Mouse (Mus musculus) cerebellum, postnatal 25 days (tissue): Measurements from ENCODE around the gene Arl15.
A peak's percentile ranks its signal among the peaks of the same experiment; 100 is the strongest.

Experiments used
- DNase-seq, 2 experiments: peaks; one replicate each; pipeline ENCODE4 v3.0.0; 2021; ENCODE audit warnings: mixed read lengths in 2 of 2

The Arl15 gene

DNA sequence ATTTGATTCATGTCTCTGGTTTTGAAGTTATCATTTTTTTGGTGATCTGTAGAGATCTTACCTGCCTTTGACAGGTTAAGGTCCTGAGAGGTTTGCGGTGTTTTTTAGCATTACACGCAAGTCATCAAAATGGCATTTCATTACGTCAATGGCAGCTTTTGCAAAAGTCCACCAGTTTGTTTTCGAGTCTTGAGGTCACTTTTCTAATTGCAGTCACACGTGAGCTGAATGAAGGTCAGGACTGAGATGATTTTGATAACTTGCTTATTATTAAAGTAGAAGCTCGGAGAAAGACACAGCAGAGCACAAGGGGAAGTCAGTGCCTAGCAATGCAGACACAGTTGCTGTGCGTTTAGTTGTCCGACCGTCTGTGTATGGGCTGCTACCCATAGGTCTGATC lies 8.3 kb downstream of the Arl15 start:
- DNase-seq, result no peak

DNA sequence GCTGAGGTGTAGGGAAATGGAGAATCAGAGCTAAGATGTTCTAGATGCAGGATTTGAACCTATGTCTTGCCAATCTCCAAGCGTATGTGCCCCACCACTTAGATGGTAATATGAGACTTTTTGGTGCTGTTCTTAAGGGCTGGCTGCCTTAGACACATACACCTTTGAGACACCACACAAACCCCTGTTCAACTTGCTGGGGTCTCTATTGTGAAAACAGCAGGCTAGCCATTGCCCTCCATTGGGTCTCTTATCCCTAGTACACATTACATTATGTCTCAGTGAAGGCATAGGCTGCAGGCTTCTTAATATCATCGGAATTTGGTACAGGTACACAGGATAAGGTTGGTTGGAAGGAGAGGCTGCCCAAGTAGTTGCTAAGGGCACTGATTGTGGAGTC lies 16.8 kb downstream of the Arl15 start:
- no peak for DNase-seq

DNA sequence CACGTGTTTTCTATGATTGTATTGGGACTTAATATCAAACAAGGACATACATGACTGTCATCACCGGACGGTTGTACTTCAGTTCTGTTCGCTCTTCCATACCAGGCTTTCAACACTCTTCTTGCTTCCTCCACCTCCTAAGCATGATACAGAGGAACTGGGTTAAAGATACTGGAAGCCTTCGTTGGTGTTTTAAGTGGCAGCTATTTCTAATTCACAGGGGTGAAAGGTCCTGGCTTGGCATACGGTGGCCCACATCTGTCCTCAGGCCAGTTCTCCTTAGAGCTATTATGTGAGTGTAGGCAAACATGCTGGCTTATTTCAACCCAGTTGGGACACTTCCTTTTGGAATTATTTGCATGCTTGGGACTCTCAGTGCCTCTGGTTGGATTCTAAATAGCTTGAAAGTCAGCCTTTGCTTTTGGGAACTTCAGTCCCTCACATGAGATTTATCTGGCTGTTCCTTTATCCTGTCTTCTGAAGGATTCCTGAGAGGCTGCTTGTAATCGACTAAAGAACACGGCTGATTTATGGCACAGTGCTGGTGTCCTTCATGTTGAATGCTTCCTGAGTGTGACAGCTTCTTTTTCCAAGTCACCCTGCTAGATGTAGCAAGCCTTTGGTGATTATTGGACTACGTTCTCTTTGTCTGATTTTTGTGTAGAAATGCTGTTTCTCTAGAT lies 17.7 kb downstream of the Arl15 start:
- no peak for DNase-seq

DNA sequence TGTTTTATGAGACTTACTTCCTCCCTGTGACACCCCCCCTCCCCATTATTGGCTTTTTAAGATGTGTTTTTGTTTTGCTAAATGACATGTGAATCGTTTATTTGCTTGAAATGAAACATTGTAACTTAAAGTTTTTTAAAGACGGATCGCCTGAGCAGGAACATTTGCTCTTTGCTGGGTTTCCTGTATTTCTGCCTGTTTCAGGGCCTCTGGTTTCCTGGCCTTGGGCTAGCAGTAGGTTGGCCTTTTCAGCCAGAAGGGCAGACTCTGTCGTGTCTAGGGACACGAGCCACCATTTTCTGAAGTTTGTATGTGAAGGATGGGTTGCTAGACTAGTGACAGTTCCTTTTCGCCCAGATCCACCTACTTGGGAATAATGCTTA lies 18.3 kb downstream of the Arl15 start:
- no peak for DNase-seq

DNA sequence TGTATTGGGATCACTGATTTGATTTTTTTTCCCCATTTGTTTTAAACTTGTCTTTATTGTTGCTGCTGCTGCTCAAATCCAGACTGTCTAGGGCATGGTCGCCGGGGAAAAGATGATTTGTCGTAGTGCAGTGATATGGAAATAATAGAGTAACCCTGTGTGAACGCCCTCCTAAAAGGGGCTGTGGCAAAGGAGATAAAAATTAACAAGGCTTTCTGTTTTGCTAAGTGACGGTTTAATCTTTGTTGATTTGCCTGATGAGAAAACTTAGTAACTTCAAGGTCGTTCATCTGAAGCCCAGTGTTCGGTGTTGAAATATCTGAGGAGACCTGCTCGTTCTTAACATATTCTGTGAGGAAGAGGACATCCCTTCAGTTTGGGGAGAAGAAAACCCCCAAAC lies 19.8 kb downstream of the Arl15 start:
- no peak for DNase-seq

DNA sequence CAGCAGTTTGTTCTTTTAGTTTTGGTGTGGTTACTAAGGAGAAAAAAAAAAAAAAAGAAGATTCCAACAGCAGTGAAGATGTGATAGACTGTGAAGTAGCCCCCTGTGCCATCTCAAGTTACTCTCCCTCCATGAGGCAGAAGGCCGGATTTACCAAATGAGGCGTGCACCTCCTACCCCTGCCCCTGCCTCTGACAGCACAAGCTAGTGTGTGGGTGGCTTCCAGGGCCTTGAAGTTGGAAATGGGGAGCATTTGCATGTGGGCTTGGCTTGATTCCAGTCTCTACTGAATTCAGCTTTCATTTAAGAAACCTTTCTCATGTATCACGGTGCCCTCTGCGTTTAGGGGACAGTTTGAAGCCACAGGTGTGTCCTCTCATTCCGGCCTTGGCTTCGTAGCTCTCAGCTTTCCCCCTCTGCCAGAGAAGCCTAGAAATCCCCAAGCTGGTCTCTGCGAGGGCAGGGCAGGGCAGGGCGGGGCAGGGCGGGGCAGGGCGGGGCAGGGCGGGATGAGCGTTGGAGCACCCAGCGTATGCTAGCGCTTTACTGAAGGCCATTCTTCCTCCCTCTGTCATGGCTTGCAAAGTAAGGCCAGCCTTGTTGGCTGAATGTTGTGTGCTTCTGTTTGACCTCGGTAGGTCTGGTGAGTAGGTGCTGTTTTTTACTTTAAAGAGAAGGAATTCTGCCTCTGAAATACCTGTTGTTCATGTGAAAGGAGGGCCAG lies 21.6 kb downstream of the Arl15 start:
- no peak for DNase-seq

DNA sequence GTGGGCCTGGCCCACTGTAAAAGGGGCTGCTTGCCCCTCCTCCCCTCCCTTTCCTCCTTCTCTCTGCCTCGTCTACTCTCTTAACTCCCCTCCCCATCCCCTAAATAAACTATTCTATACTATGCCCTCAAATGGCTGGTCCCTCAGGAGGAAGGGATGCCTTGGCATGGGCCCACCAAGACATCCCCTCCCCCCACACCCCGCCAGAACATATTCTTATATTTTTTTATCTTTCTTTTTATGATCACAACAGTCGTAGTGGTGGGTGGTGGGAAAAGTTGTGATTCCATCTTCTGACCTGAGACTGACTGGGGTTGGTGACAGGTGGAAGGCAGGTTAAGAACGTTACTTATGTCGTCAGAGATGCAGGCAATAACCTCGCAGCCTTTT lies 22.1 kb downstream of the Arl15 start:
- DNase-seq, result no peak

DNA sequence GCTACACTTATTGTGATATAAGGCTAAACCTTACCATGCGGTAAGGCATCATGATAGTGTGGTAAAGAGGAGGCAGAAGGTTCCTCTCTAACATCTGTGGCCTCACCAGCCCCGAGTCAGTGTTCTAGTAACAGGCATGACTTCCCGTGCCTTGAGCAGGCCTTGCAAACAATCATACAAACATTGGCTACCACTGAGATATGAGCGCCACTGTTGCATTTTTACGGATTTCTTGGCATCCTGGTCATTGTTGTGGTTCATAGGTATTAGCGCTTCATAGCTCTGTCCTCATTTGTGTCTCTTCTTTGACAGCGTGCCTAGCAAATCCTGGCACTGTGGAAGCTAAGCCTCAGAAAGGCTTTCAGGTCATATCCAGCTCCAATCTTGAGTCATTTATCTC lies 24.7 kb downstream of the Arl15 start:
- no peak for DNase-seq

DNA sequence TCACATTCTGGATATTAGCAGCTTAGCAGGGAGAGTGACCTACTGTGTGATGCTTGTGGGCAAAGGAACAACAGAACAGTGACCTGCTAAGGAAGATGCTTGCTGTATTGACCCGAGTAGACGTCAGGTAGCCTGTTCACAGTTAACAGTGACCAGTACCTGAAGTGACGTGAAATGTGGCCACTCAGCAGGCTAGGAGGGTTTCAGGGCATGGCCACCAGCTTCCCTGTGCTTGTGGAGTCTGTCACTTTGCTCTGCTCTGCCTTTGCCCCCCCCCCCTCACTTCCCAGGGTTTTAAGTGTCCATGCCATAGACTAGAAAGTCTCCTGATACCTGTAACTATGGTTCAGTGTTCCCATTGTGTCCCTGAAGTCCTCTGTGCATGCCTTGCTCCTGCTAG lies 25.9 kb downstream of the Arl15 start:
- no peak for DNase-seq

DNA sequence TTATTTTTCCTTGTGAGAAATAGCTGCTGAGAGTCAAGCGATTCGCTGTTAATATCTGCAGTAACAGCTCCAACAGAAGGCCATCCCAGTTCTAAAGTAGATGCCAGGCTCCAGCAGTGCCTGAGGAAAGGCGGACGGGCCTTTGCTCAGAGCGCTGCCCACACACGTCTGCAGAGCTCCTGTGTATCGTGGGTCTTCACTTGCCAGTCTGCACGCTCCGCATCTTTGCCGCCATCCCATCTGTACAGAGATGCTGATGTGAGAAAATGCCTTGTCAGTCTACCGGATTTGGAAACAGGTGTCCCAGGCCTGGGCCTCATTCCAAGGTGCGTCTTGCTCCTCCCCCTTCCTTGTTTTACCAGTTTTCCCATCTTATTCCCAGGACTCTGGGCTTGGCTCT lies 27.6 kb downstream of the Arl15 start:
- peak; percentile 28 to 39 for DNase-seq

DNA sequence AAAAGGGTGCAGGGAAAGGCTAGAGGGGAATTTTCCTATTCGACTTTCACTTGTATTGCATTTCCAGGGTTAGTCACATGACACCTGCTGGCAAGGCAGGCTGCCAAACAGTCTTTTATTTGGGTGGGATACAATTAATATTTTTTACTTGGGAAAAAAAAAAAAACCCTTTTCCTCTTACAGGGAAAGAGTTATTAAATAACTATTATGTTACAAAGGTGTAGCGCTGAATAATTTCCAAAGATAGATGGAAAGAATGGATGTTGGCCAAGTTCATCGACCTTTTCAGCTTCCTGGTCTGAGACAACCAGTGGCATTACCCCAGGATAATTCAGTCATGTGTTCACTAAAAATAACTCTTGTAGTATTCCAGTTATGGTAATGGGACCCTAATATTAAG lies 29.7 kb downstream of the Arl15 start:
- no peak for DNase-seq

DNA sequence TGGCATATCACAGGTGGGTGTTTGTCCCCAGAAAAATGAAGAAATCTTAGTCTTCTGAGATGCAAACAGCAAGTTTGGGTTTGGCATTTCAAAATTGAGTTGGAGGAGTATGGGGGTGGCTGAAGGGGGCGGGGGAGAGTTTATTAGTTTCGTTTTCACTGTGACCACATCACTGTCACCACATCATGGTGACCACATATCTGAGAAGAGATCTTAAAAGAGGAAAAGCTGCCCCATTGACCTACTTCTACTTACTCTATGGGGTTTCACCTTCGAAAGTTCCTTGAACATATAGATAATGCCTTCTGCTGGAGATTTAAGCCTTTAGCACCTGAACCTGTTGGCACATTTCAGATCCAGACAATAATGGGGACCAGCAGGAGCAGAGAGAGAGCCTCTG lies 34.3 kb downstream of the Arl15 start:
- no peak for DNase-seq

DNA sequence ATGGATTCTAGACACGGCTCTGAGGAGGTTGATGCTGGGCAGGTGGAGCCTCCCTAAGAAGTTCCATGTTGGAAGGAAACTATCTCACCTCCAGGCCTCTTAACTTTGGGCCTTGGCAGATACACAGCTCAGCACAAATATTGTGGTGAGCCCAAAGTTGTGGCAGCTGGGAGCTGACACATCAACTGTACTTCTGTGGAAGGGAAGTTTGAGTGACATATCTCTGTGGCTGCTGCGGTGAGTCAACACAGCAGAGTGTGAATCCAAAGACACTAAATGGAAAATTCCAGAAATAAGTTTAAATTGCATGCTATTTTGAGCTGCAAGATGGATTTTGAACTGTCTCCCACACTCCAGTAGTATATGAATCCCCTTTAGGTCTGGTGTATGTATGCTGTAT lies 34.8 kb downstream of the Arl15 start:
- peak in 1 of 2 experiments; percentile 0 for DNase-seq

DNA sequence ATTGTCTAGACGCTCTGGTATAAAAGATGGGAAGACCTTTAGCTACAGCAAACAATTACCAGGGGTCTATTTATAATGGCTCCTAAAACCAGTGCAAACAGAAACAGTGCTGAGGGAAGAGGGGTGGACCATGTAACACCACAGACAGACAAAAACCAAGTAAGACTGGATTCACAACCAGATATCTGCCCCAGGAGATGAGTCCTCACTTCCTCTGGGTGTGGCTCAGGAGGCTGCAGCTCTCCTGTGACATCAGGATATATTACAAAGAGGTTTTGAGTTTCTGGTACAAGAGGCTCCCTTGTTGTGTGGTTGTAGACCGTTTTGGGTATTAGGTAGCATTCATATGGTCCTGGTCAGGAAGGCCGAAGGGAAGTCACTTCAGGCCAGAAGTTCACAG lies 36.5 kb downstream of the Arl15 start:
- DNase-seq, result no peak

DNA sequence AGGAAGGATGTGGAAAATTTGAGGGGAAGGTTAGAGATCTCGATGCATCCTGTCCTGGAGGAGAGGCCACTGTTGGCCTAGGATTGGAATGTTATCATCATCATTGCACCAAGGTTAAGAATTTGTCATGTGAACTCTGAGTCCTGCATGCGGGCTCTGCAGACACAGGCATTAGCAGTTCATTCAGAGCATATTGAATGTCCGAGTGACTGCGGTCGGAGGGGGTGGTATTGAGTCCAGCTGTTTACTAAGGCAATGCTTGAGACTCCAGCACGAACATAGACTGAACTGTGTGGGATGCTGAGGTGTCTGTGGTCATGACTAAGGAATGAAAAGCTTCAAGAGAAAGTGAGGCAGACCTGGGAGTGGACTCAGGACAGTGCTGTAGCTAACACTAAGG lies 38.6 kb downstream of the Arl15 start:
- no peak for DNase-seq

DNA sequence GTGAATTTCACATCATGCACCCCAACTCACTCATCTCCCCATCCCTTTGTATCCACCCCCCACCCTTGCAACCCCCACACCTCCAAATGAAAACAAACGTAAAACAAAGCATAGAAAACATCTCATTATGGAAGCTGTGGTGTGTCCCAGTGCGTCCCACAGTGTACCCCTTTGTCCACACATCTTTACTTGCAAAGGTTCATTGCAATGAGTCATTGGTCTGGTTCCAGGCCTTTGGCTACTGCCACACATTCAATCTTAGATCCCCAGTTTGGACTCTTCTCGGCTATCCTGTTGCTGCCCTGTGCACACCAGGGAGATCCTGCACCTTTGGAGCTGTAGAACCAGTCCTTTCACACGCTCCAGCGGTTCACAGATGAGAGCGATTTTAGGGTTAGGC lies 41.6 kb downstream of the Arl15 start:
- DNase-seq, result no peak

DNA sequence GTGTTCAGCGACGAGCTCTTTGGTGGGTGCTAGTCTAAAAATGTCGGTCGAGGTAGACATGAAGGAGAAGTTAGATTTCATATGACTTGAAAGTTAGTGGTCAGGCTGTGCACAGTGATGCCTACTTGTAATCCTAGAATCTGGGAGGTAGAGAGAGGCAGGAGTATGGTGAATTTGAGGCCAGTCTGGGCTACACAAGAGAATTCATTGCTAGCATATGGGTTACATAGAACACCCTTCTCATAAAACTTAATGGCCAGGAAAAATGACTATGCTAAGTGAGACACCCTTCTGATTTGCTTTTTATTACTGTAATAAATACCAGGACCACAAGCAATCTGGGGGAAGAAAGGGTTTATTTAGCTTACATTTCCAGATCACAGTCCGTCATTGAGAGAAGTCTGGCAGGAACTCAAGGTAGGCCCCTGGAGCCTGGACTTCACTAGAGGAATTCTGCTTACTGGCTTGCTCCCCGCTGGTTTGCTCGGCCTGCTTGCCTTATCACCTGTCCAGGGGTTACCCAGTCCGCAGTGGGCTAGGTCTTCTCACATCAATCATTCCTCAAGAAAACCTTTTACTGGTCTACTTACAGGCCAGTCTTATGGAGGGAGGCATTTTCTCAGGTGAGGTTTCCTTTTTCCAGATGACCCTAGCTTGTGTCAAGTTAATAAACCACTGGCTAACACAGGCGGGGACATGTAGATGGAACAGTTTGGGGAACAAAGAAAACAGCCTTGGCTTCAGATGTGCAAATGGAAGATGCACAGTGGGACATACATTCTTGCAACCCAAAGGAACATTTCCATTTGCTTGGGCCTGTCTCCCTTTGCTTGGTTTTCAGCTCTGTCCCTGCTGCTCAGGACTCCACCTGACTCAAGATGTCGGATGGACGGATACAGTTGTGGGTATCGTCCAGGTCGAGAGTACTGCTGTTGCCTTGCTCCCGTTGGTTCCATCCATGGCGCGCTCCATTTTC lies 44.6 kb downstream of the Arl15 start:
- DNase-seq, result no peak

DNA sequence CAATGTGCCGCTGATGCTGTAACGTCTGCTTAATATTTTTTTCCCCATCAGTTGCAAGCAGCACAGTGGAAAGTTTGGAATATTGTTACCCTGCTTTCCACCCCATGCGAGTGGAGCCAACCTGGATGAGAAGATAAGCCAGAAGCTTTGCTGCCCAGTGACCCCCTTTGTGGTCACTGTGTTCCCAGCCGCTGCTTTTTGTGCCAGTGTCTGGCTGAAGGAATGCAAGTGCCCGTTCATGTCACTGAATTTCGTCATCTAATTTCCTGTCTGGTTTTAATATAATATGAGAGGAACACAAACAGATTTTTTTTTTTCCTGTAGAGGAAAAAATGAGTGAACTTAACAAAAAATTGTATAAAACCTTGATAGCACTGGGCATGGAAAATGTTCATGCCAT lies 46.1 kb downstream of the Arl15 start:
- DNase-seq, result no peak

DNA sequence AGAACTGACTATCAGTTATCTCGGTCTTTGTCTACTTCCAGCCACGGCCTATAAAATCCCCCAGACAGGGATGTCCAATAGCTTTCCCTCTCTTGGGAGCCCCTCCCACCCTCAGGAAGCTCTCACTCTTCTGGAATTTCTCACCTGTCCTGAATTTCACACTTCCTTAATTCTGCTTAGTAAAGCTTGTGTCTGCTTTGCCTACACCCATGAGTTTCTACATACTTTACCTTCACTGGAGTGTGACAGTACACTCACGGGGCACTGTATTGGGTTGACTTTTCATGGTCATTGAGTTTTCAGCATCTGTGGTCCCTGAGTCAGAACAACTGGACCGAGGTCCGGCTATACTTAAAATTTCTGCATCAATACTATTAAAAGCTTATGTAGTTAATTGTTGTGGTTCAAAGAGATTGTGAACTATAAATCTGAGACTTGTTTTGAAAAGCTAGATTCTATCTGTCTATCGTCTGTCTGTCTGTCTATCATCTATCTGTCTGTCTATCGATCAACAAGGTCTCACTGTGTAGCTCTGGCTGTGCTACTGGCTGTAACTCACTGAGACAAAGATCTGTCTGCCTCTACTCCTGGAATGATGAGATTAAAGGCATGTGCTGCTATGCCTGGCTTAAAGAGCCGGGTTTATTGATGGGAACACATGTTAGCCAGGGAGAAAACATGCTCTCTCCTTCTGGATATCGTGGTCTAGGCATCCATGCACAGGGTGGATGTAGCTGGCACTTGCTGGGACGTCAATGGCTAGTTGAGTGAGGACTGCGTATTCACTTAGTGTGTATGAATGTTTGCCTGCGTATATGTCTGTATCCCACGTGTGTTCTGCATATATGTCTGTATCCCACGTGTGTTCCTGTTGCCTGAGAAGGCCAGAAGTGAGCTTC lies 48.4 kb downstream of the Arl15 start:
- DNase-seq, result no peak

DNA sequence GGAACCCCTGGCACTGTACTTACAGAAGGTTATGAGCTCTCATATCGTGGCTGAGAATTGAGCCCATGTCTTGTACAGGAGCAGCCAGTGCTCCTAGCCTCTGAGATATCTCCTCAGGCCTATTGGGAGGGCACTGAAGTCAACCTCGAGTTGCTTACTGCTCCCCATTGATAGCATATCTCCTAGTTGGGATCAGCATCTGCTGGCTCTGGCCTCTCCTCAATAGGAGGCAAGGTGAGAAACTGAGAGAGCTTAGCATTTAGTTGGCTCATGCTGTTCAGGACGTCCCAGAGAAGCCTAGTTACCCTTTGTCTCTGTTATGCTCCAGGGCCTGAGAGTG lies 49.0 kb downstream of the Arl15 start:
- DNase-seq, result no peak

DNA sequence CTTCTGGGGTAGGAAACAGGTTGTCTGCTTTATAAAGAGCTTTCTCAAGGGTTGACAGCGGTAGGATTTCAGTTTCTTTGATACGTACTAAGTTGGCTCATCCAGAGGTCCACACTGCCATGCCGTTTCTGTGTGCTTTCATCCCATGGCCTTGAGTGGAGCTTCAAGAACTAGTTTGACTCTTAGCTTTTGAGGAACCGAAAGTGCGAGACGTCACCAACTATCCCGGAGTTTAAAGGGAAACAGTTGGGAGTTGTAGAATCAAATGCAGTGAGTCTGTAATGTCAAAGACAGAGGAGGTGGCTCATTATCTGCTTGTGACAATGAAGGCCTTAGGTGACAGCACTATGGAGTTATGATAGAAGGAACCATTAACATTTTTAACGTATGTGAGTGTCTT lies 49.6 kb downstream of the Arl15 start:
- DNase-seq, result no peak

DNA sequence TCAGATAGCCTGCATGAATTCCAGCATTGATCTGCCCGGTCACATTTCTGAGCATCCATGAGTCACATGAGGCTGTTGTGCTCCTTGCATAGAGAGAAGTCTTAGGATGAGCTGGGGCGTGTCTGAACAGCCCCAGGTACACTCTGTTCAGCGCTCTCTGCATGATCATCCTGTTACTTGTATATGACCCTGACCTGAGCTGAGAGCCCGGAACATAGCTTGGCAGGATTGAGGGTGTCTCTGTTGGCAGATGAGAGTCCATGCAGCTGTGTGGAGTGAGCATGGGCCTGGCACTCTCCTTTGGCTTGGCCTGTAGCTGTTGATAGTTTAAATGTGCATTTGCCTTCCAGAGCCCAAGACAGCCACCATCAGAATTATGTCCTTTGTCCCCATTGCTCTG lies 50.4 kb downstream of the Arl15 start:
- no peak for DNase-seq

DNA sequence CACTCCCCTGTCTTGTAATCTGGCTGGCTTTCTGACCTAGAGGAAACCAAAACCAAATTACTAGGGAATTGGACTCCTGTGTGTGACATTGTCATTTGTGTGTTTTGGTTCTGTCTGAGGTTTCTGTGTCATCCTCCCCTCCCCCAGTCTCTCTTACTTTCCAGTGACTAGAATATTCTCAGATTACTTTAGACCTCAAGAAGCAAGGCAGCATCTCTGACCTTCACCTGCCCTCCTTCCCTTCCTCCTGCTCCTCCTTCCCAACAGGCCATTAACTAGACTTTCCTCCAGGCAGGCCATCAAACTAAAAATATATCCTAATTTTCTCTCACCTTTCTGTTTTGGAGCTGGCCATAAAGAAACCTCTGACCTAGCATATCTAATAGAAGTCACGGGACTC lies 50.9 kb downstream of the Arl15 start:
- no peak for DNase-seq
